Mouse (Mus musculus) limb, embryonic 14.5 days (tissue): ENCODE data around the gene Arhgap15. TPM values are rescaled to one million over a fixed set of nuclear protein-coding genes. Genes with fewer than 3 reads are reported as not detected.

ENCODE experiments used
- ATAC-seq: fragments of 200-750 bp; cut with Nextera tagmentation; 2 replicates; pipeline ENCODE4 v1.8.0; 2017; ENCODE audit warnings: low read depth, moderate number of reproducible peaks, moderate TSS enrichment; ENCODE audit not compliant: low FRiP score
- DNase-seq: peaks from one replicate; pipeline ENCODE4 v3.0.0-alpha.2; 2015; ENCODE audit warnings: low spot score
- H3K27ac ChIP-seq: fragments of 300-500 bp; sonication (generic); replicated peaks from 2 replicates; pipeline ENCODE4 v1.5.1; 2014; ENCODE audit warnings: low read depth, mild to moderate bottlenecking, low read length, moderate library complexity, mixed read lengths
- H3K27me3 ChIP-seq: fragments of 300-500 bp; sonication (generic); 2 replicates; pipeline ENCODE4 v1.6.1; 2014; ENCODE audit warnings: low read length, mixed read lengths; ENCODE audit not compliant: control insufficient read depth, insufficient read depth
- H3K36me3 ChIP-seq: fragments of 300-500 bp; sonication (generic); 2 replicates; pipeline ENCODE4 v1.6.1; 2014; ENCODE audit warnings: mild to moderate bottlenecking, low read length, moderate library complexity, mixed read lengths; ENCODE audit not compliant: control insufficient read depth, insufficient read depth
- H3K4me1 ChIP-seq: fragments of 300-500 bp; sonication (generic); 2 replicates; pipeline ENCODE4 v1.6.1; 2014; ENCODE audit warnings: antibody characterized with exemption, low read length, mixed read lengths; ENCODE audit not compliant: control insufficient read depth, insufficient read depth
- H3K4me2 ChIP-seq: fragments of 300-500 bp; sonication (generic); replicated peaks from 2 replicates; pipeline ENCODE4 v1.6.1; 2014; ENCODE audit warnings: low read depth, mild to moderate bottlenecking, low read length, moderate library complexity; ENCODE audit not compliant: severe bottlenecking
- H3K4me3 ChIP-seq: fragments of 300-500 bp; sonication (generic); replicated peaks from 2 replicates; pipeline ENCODE4 v1.5.1; 2014; ENCODE audit warnings: low read length
- H3K9ac ChIP-seq: fragments of 300-500 bp; sonication (generic); 2 replicates; pipeline ENCODE4 v1.6.1; 2014; ENCODE audit warnings: mild to moderate bottlenecking, low read depth, low read length, moderate library complexity; ENCODE audit not compliant: severe bottlenecking
- H3K9me3 ChIP-seq: fragments of 300-500 bp; sonication (generic); 2 replicates; pipeline ENCODE4 v1.6.1; 2016; ENCODE audit warnings: low read length; ENCODE audit not compliant: control insufficient read depth
- POLR2A ChIP-seq: fragments of 200-500 bp; IDR thresholded peaks from 2 replicates; pipeline ENCODE4 v1.8.0; 2012; ENCODE audit warnings: inconsistent platforms, mild to moderate bottlenecking, moderate library complexity, borderline replicate concordance; ENCODE audit not compliant: insufficient read depth, insufficient read length; ENCODE audit errors: extremely low read depth
- WGBS: fragments of 180-500 bp; shearing (Covaris S2); extraction: QIAGEN DNeasy Blood & Tissue Kit; methylation state at CpG from one replicate; pipeline ENCODE4 v1.1.7; 2014; 5-methylcytosine and 5-hydroxymethylcytosine counted together
- polyA plus RNA-seq, 2 experiments: library from polyadenylated mRNA; depleted of rRNA in 1 of 2; stranded (reverse) in 1 of 2; unstranded in 1 of 2; fragments of >200 nt; fragmentation: Nextera tagmentation in 1 of 2; extraction: Ambion mirVana in 1 of 2; gene quantifications; 2 replicates each; pipeline versions ENCODE4 v1.2.1 to v1.2.3; 2012 to 2014

The Arhgap15 gene
- polyA plus RNA-seq, 2 experiments = 1.4 to 2.9 TPM

- Histone ChIP-seq H3K27me3 (no peaks in the 10 kb centered on the region), H3K27ac (0 out of 2 replicates have a peak overlapping the region, but pooled peaks have one; percentile 16), H3K9me3 (no peaks in the 10 kb centered on the region), H3K4me3 (no peak overlapping the region), H3K4me2 (no peak overlapping the region; the same call in 1 of the 2 replicates), H3K4me1 (peaks cover 10% of the 10 kb centered on the region), H3K9ac (no peak overlapping the region), H3K36me3 (no peaks in the 10 kb centered on the region)
- DNase-seq (no peak), ATAC-seq (no peak)
- no peak for TF ChIP-seq POLR2A
- 33% methylated on average over 9 of the region's 9 CpGs for WGBS
These were observed 555.8 kb downstream of the Arhgap15 start for GRCm38 (mm10) chr2:44304261-44304970.

DNA sequence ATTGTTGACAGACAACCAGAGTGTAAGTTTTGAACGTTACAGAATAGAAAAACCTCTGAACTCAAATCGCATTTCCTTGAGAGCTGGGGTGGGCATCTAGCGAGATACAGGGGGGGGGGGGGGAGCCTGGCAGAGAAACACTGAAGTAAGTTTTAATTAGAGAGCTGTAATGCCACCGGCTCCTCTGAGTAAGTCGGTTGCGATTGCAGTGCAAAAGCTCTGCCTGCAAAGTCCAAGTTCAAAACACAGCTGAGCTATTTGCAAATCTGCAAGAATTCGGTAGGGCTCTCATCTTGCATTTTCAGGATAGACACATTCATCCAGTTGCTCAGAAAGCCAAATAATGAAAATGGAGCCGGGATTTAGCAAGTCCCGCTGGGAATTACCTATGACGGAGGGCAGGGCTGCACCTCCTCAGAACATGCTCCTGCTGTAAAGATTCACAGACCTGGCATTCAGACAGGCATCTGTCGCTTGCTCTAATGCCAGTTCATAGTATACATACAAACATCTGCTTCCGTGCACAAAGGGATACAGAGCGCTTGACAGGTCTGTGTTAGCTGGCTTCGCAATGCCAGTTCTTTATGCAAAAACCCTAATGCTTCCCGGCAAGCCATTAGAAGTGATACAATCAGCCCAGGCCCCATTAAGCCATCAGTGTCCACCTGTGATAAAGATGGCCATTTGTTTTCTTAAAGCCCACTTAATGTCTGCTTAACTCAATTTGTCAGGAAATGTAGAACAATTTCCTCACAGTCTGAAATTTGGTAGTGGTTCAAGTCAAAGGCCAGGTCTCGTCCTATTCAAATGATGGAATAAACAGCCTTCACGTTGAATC, 556.6 kb downstream of the Arhgap15 start:
- WGBS = 43% methylated on average over 17 of the region's 17 CpGs
- no peak for TF ChIP-seq POLR2A
- ATAC-seq = peak; percentile 50; the same call in 1 of the 2 replicates
- Histone ChIP-seq H3K4me3 (no peak overlapping the region), H3K4me2 (no peak overlapping the region; the same call in 1 of the 2 replicates), H3K9ac (no peak overlapping the region), H3K4me1 (peaks cover 15% of the 10 kb centered on the region), H3K27me3 (no peaks in the 10 kb centered on the region), H3K9me3 (no peaks in the 10 kb centered on the region), H3K36me3 (no peaks in the 10 kb centered on the region), H3K27ac (0 out of 2 replicates have a peak overlapping the region, but pooled peaks have one; percentile 16)
- peak; percentile 33 for DNase-seq

DNA sequence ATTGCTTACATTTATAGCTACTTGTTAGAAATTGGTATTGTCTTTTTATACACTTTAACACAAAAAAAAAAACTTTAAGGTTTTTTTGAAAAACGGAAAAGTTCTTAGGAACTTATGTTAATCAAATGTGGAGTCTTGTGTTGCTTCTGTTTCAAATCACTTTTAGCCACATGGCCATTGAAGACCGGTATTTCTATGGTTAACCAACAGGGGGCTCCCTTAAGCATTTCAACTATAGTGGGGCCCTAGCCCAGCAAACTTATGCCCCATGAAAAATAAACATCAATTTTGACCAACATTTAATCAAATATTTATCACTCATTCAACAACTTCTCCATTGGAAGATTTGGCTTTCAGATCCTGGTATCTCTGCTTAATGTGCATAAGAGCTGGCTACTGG, 557.5 kb downstream of the Arhgap15 start:
- DNase-seq = peak; percentile 34
- no peaks in the 10 kb centered on the region for H3K27me3 ChIP-seq

GRCm38 (mm10) chr2:44309124-44309523, 560.5 kb downstream of the Arhgap15 start:
- no peaks in the 10 kb centered on the region for H3K36me3 ChIP-seq
- H3K4me3 ChIP-seq = no peak overlapping the region
- WGBS = 86% methylated on average over 3 of the region's 3 CpGs
- no peaks in the 10 kb centered on the region for H3K9me3 ChIP-seq
- ATAC-seq (no peak), DNase-seq (no peak)
- peaks cover 20% of the 10 kb centered on the region for H3K4me1 ChIP-seq
- no peak overlapping the region for H3K27ac ChIP-seq
- no peak for TF ChIP-seq POLR2A
- H3K27me3 ChIP-seq = no peaks in the 10 kb centered on the region
- H3K4me2 ChIP-seq = no peak overlapping the region
- no peak overlapping the region for H3K9ac ChIP-seq

More for the DNA sequence above, 557.5 kb downstream of the Arhgap15 start:
- Histone ChIP-seq H3K36me3 (no peaks in the 10 kb centered on the region), H3K4me2 (no peak overlapping the region), H3K9ac (no peak overlapping the region), H3K4me1 (peaks cover 17% of the 10 kb centered on the region), H3K27ac (no peak overlapping the region), H3K9me3 (no peaks in the 10 kb centered on the region), H3K4me3 (no peak overlapping the region)
- WGBS = 51% methylated on average over 2 of the region's 2 CpGs
- no peak for ATAC-seq
- TF ChIP-seq POLR2A = no peak

DNA sequence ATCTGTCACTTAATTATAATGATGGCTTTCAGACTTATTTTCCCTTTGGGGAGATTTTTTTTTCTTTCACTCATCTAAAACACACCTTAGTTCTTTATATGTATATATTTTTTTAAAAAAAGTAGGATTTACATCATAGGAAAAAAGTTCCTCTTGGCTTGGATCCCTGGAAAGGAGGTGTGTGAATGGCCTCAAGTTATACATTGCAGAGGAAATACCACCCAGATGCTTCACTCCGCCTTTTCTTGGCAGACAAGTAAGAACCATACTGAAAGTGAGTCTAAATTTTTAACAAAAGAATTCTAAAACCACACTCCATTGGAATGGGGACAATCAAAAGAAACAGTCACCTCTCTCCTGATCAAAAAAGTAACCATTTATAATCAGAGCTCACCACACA, 560.9 kb downstream of the Arhgap15 start:
- no peak overlapping the region for H3K4me3 ChIP-seq
- no peaks in the 10 kb centered on the region for H3K9me3 ChIP-seq
- peaks cover 19% of the 10 kb centered on the region for H3K4me1 ChIP-seq
- H3K27me3 ChIP-seq = no peaks in the 10 kb centered on the region
- WGBS = 33% methylated on average over 1 of the region's 1 CpGs
- no peaks in the 10 kb centered on the region for H3K36me3 ChIP-seq
- ATAC-seq (no peak; the same call in 1 of the 2 replicates), DNase-seq (peak; percentile 54)
- no peak overlapping the region; the same call in 1 of the 2 replicates for H3K4me2 ChIP-seq
- TF ChIP-seq POLR2A = no peak
- no peak overlapping the region for H3K9ac ChIP-seq
- H3K27ac ChIP-seq = no peak overlapping the region
